Mouse (Mus musculus) midbrain, embryonic 11.5 days (tissue): ENCODE data around the gene Slc44a1. TPM values are rescaled to one million over a fixed set of nuclear protein-coding genes. Genes with fewer than 3 reads are reported as not detected.

ENCODE experiments used
- ATAC-seq: fragments of 200-750 bp; cut with Nextera tagmentation; 2 replicates; pipeline ENCODE4 v1.8.0; 2017; ENCODE audit warnings: moderate TSS enrichment, moderate library complexity; ENCODE audit not compliant: low FRiP score
- DNase-seq: peaks from one replicate; pipeline ENCODE4 v3.0.0; 2015; ENCODE audit warnings: low spot score; ENCODE audit errors: missing footprints
- H3K27ac ChIP-seq: fragments of 300-500 bp; sonication (generic); 2 replicates; pipeline ENCODE4 v1.5.1; 2014; ENCODE audit warnings: low read depth, low read length
- H3K27me3 ChIP-seq: fragments of 300-500 bp; sonication (generic); 2 replicates; pipeline ENCODE4 v1.6.1; 2014; ENCODE audit warnings: mild to moderate bottlenecking, low read length, moderate library complexity, mixed read lengths; ENCODE audit not compliant: control insufficient read depth, insufficient read depth
- H3K36me3 ChIP-seq: fragments of 300-500 bp; sonication (generic); 2 replicates; pipeline ENCODE4 v1.6.1; 2014; ENCODE audit warnings: mild to moderate bottlenecking, low read length, moderate library complexity, mixed read lengths; ENCODE audit not compliant: control insufficient read depth, insufficient read depth
- H3K4me1 ChIP-seq: fragments of 300-500 bp; sonication (generic); 2 replicates; pipeline ENCODE4 v1.6.1; 2014; ENCODE audit warnings: low read length; ENCODE audit not compliant: control insufficient read depth, insufficient read depth
- H3K4me2 ChIP-seq: fragments of 300-500 bp; sonication (generic); 2 replicates; pipeline ENCODE4 v1.6.1; 2014; ENCODE audit warnings: mild to moderate bottlenecking, moderate library complexity
- H3K4me3 ChIP-seq: fragments of 300-500 bp; sonication (generic); 2 replicates; pipeline ENCODE4 v1.5.1; 2014; ENCODE audit warnings: low read depth, low read length
- H3K9ac ChIP-seq: fragments of 300-500 bp; sonication (generic); 2 replicates; pipeline ENCODE4 v1.6.1; 2014; ENCODE audit warnings: low read length
- H3K9me3 ChIP-seq: fragments of 300-500 bp; sonication (generic); 2 replicates; pipeline ENCODE4 v1.6.1; 2016; ENCODE audit warnings: low read length; ENCODE audit not compliant: control insufficient read depth
- WGBS: fragments of 180-500 bp; shearing (Covaris S2); extraction: QIAGEN DNeasy Blood & Tissue Kit; methylation state at CpG from one replicate; pipeline ENCODE4 v1.1.7; 2014; 5-methylcytosine and 5-hydroxymethylcytosine counted together
- polyA plus RNA-seq: library from polyadenylated mRNA; unstranded; fragments of >200 nt; fragmentation: Nextera tagmentation; extraction: Ambion mirVana; gene quantifications from 2 replicates; pipeline ENCODE4 v1.2.1, GENCODE M21; 2014

The Slc44a1 gene
- polyA plus RNA-seq, 1 experiment from 2014 or later: 16.8 TPM

- no peak overlapping the region for H3K27ac ChIP-seq
- H3K4me2 ChIP-seq: no peak overlapping the region
- ATAC-seq: no peak
- no peaks in the 10 kb centered on the region for H3K36me3 ChIP-seq
- no peaks in the 10 kb centered on the region for H3K9me3 ChIP-seq
- 89% methylated on average over 8 of the region's 8 CpGs for whole genome bisulfite sequencing
- DNase-seq: no peak
- H3K27me3 ChIP-seq: no peaks in the 10 kb centered on the region
- H3K4me1 ChIP-seq: no peaks in the 10 kb centered on the region
- H3K4me3 ChIP-seq: no peak overlapping the region
- no peak overlapping the region for H3K9ac ChIP-seq
Observed at GRCm38 (mm10) chr4:53408821-53409220, 31.4 kb upstream of the Slc44a1 start.

DNA sequence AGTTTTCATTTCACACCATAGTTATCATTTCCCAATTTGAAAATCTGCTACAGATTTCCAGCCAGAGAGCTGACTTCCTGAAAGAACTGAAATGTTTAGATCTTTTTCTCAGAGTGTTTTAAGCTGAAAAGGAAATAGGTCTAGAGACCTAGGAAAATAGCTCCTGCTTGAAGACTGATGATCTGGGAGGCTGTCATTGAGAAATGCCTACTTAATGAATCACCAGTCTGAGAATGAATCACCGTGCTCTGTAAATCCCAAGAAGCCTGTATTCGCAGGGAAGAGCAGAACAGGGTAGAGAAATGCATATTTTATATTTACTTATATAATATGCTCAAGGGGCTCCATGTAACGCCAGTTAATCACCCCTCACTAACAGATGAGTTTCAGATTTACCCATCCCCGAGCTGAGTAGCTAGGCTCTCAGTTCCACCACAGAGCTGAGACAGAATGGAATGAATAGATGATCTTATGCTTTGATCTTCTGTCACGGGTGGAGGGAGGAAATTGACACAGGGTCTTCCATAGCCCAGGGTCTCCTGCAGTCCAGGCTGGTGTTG is 30.6 kb upstream of the Slc44a1 start:
- Histone ChIP-seq H3K4me1 (no peaks in the 10 kb centered on the region), H3K4me3 (no peak overlapping the region), H3K27ac (no peak overlapping the region), H3K4me2 (no peak overlapping the region), H3K27me3 (no peaks in the 10 kb centered on the region), H3K9me3 (no peaks in the 10 kb centered on the region), H3K9ac (no peak overlapping the region), H3K36me3 (no peaks in the 10 kb centered on the region)
- ATAC-seq: no peak
- no peak for DNase-seq
- 42% methylated on average over 5 of the region's 5 CpGs for WGBS

- no peak for ATAC-seq
- H3K4me1 ChIP-seq: no peaks in the 10 kb centered on the region
- 89% methylated on average over 5 of the region's 5 CpGs for WGBS
Observed at GRCm38 (mm10) chr4:53410752-53411151, 29.5 kb upstream of the Slc44a1 start.

DNA sequence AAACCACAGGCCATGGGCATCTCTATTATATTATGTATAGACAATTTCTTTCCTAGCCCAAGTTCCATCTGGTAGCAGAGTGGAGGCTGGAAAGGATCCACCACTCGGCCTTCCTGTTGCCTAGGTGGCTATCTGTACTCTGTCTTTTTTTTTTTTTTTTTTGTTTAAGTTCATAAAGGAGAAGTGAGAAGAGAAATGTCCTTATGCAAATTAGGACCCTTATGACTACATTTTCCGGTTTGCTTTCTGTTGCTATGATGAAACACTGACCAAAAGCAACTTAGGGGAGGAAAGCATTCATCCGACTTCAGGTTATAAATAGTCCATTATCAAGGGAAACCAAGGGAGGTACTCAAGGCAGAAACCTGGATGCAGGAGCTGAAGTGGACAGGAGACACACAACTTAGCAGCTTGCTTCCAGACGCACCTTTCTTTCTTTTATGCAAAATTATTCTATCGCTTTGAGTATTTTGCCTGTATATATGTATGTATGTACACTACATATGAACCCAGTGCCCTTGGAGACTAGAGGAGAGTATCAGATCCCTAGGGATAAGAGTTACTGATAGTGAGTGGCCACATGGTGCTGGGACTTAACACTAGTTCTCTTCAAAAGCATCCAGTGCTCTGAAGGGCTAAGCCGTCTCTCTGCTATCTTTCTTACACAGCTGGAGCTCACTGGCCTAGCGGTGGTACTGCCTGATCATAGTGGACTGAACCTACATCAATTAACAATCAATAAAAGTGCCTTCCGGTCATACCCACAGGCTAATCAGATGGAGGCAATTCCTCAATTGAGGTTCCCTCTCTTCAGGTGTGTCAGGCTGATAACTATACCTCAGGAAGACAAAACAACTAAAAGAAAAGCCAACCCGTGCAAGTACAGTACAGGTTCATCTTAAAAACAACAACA is 28.0 kb upstream of the Slc44a1 start:
- no peak overlapping the region for H3K4me3 ChIP-seq
- no peaks in the 10 kb centered on the region for H3K4me1 ChIP-seq
- ATAC-seq (no peak), DNase-seq (no peak)
- no peaks in the 10 kb centered on the region for H3K36me3 ChIP-seq
- 84% methylated on average over 9 of the region's 9 CpGs for WGBS
- H3K9me3 ChIP-seq: no peaks in the 10 kb centered on the region
- no peaks in the 10 kb centered on the region; the same call in 1 of the 2 replicates for H3K27me3 ChIP-seq
- H3K4me2 ChIP-seq: no peak overlapping the region
- H3K9ac ChIP-seq: no peak overlapping the region
- no peak overlapping the region for H3K27ac ChIP-seq

More at GRCm38 (mm10) chr4:53410752-53411151, 29.5 kb upstream of the Slc44a1 start:
- Histone ChIP-seq H3K36me3 (no peaks in the 10 kb centered on the region), H3K9ac (no peak overlapping the region), H3K27ac (no peak overlapping the region), H3K4me3 (no peak overlapping the region), H3K27me3 (no peaks in the 10 kb centered on the region), H3K4me2 (no peak overlapping the region), H3K9me3 (no peaks in the 10 kb centered on the region)
- DNase-seq: no peak

DNA sequence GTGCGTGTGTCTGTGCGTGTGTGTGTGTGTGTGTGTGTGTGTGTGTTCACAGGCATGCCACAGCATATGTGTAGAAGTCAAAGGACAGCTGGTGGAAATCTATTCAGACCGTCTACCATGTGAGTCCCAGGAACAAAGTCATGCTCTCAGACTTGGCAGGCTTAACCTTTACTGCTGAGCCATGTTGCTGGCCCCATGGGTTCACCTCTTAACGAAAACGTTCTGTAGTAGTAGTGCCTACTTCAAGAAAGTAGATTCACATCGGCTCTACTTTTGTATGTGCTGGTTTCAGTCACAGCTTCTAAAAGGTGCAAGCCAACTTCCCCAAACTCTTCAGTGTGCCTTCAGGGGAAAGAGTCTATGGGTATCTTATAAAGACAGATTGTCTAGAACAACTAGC is 27.2 kb upstream of the Slc44a1 start:
- DNase-seq (no peak), ATAC-seq (no peak)
- H3K36me3 ChIP-seq: no peaks in the 10 kb centered on the region
- H3K4me3 ChIP-seq: no peak overlapping the region
- H3K27ac ChIP-seq: no peak overlapping the region
- no peaks in the 10 kb centered on the region for H3K9me3 ChIP-seq
- WGBS: 81% methylated on average over 6 of the region's 6 CpGs
- no peak overlapping the region for H3K9ac ChIP-seq
- no peaks in the 10 kb centered on the region; the same call in 1 of the 2 replicates for H3K27me3 ChIP-seq
- no peaks in the 10 kb centered on the region for H3K4me1 ChIP-seq
- no peak overlapping the region for H3K4me2 ChIP-seq

- Histone ChIP-seq H3K9me3 (no peaks in the 10 kb centered on the region), H3K4me3 (no peak overlapping the region), H3K4me1 (no peaks in the 10 kb centered on the region), H3K36me3 (no peaks in the 10 kb centered on the region), H3K27ac (no peak overlapping the region), H3K27me3 (no peaks in the 10 kb centered on the region; the same call in 1 of the 2 replicates), H3K9ac (no peak overlapping the region), H3K4me2 (no peak overlapping the region)
- ATAC-seq (no peak), DNase-seq (no peak)
- WGBS: 85% methylated on average over 9 of the region's 9 CpGs
Observed at GRCm38 (mm10) chr4:53414031-53414797, 26.0 kb upstream of the Slc44a1 start.

DNA sequence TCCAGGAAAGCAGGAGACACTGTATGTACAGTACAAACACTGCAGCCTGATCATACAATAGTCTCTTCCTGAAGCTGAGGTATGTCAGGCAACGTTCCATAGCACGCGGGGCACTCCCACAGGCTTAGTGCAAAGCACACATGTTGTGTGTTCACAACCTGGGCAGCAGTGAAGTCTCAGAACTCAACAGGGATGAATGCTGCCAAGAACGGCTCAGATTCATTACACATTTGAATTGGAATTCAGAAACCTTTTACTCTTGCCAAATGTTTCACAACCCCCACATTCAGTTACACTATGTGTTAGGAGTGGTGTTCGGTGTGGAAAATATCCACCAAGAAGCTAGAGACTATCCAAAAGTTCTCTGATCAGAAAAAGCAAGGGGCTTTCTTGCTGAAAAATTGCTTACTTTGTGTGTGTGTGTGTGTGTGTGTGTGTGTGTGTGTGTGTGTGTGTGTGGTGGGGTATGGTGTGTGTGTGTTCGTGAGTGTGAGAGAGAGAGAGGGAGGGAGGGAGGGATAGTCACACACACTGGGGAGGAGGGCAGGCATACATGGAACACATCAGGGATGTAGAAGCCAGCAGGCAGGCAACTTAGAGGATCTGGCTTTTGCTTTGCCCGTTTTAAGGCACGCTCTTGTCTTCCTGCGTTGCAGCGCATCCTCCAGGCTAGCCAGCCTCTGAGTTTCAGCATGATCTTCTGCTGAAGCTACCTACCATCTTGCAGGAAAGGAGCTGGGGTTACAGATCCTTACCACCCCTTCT is 24.2 kb upstream of the Slc44a1 start:
- ATAC-seq (no peak), DNase-seq (no peak)
- no peaks in the 10 kb centered on the region for H3K4me1 ChIP-seq
- H3K9me3 ChIP-seq: no peaks in the 10 kb centered on the region
- H3K36me3 ChIP-seq: no peaks in the 10 kb centered on the region
- WGBS: 86% methylated on average over 9 of the region's 10 CpGs
- no peak overlapping the region for H3K9ac ChIP-seq
- H3K4me3 ChIP-seq: no peak overlapping the region
- no peak overlapping the region for H3K4me2 ChIP-seq
- H3K27ac ChIP-seq: no peak overlapping the region
- H3K27me3 ChIP-seq: no peaks in the 10 kb centered on the region; the same call in 1 of the 2 replicates

GRCm38 (mm10) chr4:53416928-53417327 is 23.3 kb upstream of the Slc44a1 start:
- H3K36me3 ChIP-seq: no peaks in the 10 kb centered on the region
- WGBS: 80% methylated on average over 7 of the region's 7 CpGs
- no peak for ATAC-seq

More at GRCm38 (mm10) chr4:53416928-53417327, 23.3 kb upstream of the Slc44a1 start:
- Histone ChIP-seq H3K9ac (no peak overlapping the region), H3K4me3 (no peak overlapping the region), H3K27ac (no peak overlapping the region), H3K27me3 (no peaks in the 10 kb centered on the region; the same call in 1 of the 2 replicates), H3K4me1 (no peaks in the 10 kb centered on the region), H3K4me2 (no peak overlapping the region), H3K9me3 (no peaks in the 10 kb centered on the region)
- DNase-seq: no peak
